Mouse (Mus musculus): ENCODE measurements around the gene Bcar1. TPM values are rescaled to one million over a fixed set of nuclear protein-coding genes. Genes with fewer than 3 reads are reported as not detected.

The Bcar1 gene
- polyA plus RNA-seq (2016; fragmentation: Nextera tagmentation; extraction: Ambion mirVana), result 39.5 and 39.7 TPM in 2 replicates

DNA sequence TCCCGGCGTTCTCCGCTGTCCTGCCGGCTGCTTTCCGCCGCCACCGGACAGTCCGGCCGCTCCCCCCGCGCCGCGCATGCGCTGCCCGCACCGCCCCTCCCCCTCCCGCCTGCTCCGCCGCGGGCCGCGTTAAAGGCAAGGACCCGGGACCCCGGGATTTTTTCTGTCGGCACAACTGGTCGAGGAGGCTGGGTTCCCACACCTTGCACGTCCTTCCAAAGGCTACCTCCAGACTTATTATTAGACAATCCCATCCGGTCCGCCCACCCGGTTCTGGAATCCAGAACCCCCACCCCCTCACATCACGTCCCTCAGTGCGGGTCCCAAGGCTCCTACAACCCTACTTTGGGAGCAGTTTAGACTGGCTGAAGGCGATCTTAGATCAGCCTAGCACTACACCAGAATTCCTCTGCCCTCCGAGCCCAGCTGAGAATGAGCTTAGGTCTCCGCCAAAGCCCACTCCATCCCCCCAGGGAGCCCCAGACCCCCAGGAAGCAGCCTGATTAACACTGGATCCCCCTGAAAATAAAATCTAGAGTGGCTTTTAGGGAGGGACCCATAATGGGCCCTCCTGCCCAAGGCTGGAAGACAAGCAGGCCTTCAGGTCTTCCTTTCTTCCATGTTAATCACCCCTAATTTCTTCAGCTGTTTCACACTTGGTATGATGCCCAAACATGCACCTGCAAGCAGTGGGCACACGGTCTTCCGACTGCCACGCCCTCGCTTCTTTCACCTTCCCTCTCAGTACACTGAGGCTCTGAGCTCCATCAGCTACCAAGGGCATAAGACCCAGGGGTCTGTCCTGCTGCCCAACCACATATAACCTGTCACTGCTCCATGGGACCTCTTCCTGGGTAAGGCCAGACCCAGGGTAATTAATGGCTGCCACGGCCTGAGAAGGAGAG is at the start of gene Bcar1:
TSS of gene Bcar1 (minus strand) at position 18 of the 905 bp plus-strand sequence.
- 9% methylated on average over 38 of the region's 40 CpGs for WGBS
- peak within 1 kb of the TSS; percentile 82 for H3K27ac ChIP-seq
- peak within 1 kb of the TSS; percentile 96 for H3K4me3 ChIP-seq (replicated peaks)
- 0 out of 2 replicates have a peak, but pooled peaks cover 3% of the 10 kb centered on the region for H3K36me3 ChIP-seq
- H3K4me1 ChIP-seq (replicated peaks), result peaks cover 61% of the 10 kb centered on the region
- H3K4me2 ChIP-seq, result peak within 1 kb of the TSS; percentile 77
- H3K9ac ChIP-seq (replicated peaks), result peak within 1 kb of the TSS; percentile 93
- H3K9me3 ChIP-seq, result no peaks in the 10 kb centered on the region
- no peaks in the 10 kb centered on the region for H3K27me3 ChIP-seq
- peak; percentile 44 for ATAC-seq (ENCODE audit: insufficient number of reproducible peaks, insufficient read depth, low FRiP score, low TSS enrichment, low read depth)

DNA sequence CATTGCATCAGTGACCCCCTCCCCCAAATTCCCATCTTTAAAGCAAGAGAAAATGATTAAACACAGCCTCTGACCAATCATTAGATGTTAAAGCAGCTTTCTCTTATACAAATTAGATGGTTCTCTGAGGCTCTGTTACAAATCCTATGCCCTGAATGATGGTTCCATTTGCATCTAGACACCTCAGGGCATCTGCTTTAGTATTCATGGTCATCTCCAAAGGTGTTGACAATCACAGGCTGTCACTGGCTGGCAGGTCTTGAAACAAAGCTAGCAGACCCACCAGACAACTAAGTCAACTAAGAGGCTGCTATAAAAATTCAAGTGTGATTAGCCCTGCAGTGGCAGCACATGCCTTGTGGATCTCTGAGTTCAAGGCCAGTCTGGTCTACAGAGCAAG is 46.0 kb upstream of the Bcar1 start:
- no peak for ATAC-seq (ENCODE audit: insufficient number of reproducible peaks, insufficient read depth, low FRiP score, low TSS enrichment, low read depth)
- Histone ChIP-seq H3K36me3 (peaks cover 7% of the 10 kb centered on the region), H3K4me2 (no peak overlapping the region), H3K27me3 (no peaks in the 10 kb centered on the region), H3K9ac (replicated peaks) (no peak overlapping the region), H3K27ac (no peak overlapping the region), H3K9me3 (no peaks in the 10 kb centered on the region), H3K4me3 (replicated peaks) (no peak overlapping the region), H3K4me1 (replicated peaks) (peaks cover 38% of the 10 kb centered on the region)

DNA sequence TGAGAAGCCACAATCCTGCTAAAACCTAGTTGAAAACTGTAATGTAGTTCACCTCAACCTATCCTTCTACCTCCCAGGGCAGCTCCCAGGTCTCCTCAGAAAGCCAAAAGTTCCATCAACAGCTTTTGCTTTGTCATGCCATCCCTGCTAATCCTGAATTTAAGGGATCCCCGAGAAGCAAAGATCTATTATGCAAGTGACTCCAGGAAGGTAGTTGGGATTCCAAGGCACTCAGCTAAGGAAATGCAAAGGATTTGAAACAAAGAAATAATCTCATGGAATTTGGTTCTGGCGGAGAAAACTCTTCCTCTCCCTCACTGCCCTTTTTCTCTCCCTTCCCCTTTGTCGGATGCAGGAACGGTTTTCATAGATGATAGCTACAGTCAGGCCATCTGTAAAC is 45.6 kb upstream of the Bcar1 start:
- 48% methylated on average over 4 of the region's 4 CpGs for WGBS

DNA sequence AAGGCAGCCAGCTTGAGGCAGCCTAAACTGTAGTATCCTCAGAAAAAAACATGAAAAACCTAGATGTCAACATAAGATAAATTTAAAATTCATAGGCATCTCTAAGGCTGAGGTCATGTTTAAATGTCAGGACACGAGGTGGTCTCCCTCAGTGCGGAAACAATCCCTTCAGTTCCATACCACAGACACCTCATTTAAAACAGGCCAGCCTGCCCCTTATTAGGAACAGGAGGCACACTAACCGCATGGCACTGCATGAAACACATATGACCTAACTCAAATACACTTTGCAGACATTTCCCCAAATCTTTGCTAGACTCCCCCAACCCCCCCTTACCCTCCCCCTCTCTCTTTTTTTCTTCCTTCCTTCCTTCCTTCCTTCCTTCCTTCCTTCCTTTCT is 44.9 kb upstream of the Bcar1 start:
- no peak overlapping the region for H3K4me3 ChIP-seq (replicated peaks)
- WGBS, result 29% methylated on average over 3 of the region's 3 CpGs
- peaks cover 6% of the 10 kb centered on the region for H3K36me3 ChIP-seq
- H3K9me3 ChIP-seq, result no peaks in the 10 kb centered on the region
- H3K9ac ChIP-seq (replicated peaks), result no peak overlapping the region
- peaks cover 38% of the 10 kb centered on the region for H3K4me1 ChIP-seq (replicated peaks)
- no peak overlapping the region for H3K4me2 ChIP-seq
- H3K27me3 ChIP-seq, result no peaks in the 10 kb centered on the region
- H3K27ac ChIP-seq, result peak overlapping the region; percentile 57; the same call in 1 of the 2 replicates
- ATAC-seq (ENCODE audit: insufficient number of reproducible peaks, insufficient read depth, low FRiP score, low TSS enrichment, low read depth), result no peak

More for the DNA sequence above, 45.6 kb upstream of the Bcar1 start:
- no peak for ATAC-seq (ENCODE audit: insufficient number of reproducible peaks, insufficient read depth, low FRiP score, low TSS enrichment, low read depth)
- no peak overlapping the region for H3K4me2 ChIP-seq
- no peak overlapping the region for H3K9ac ChIP-seq (replicated peaks)
- no peaks in the 10 kb centered on the region for H3K9me3 ChIP-seq
- H3K36me3 ChIP-seq, result peaks cover 6% of the 10 kb centered on the region
- H3K27ac ChIP-seq, result no peak overlapping the region; the same call in 1 of the 2 replicates
- no peaks in the 10 kb centered on the region for H3K27me3 ChIP-seq
- H3K4me1 ChIP-seq (replicated peaks), result peaks cover 38% of the 10 kb centered on the region
- no peak overlapping the region for H3K4me3 ChIP-seq (replicated peaks)

DNA sequence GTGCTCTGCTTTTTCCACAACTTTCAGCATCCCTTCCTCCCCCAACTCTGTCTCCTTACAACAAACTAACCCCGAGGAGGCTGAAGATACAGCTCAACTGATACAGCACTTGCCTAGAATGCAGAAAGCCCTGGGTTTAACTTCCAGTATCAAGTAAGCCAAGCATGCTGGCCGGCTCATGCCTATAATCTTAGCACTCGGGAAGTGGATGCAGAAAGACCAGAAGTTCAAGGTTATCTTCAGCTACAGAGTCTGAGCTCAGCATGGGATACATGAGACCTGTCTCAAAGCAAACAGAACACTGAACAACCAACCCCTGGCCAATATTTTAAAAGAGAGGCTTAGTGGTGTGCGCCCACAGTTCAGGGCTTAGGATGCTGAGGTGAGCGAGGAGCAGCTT is 44.5 kb upstream of the Bcar1 start:
- Histone ChIP-seq H3K4me3 (replicated peaks) (no peak overlapping the region), H3K9ac (replicated peaks) (no peak overlapping the region), H3K4me2 (no peak overlapping the region), H3K27me3 (no peaks in the 10 kb centered on the region), H3K36me3 (peaks cover 6% of the 10 kb centered on the region), H3K27ac (peak overlapping the region; percentile 57), H3K4me1 (replicated peaks) (peaks cover 38% of the 10 kb centered on the region), H3K9me3 (no peaks in the 10 kb centered on the region)
- 68% methylated on average over 5 of the region's 5 CpGs for WGBS
- ATAC-seq (ENCODE audit: insufficient number of reproducible peaks, insufficient read depth, low FRiP score, low TSS enrichment, low read depth), result no peak

DNA sequence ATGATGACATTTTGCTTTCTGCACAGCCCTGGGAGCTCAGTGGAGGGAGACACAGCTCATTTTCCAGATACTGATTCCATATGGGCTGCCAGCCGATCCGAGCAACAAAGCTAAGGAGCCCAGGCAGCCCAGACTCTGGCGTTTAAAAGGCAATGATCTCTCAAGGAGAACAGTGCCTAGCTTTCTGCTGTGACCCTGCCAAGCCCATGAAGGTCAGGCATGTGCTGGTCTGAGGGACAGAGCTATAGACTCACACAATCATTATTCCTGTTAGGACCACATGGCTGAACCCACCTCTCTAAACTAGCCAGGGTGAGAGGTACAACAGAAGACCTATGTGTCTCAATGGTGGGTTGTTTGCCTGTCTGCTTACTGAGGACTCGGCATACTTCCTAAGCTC is 44.1 kb upstream of the Bcar1 start:
- Histone ChIP-seq H3K27me3 (no peaks in the 10 kb centered on the region), H3K9ac (replicated peaks) (no peak overlapping the region), H3K9me3 (no peaks in the 10 kb centered on the region), H3K4me2 (peak overlapping the region; percentile 13; the same call in 1 of the 2 replicates), H3K4me1 (replicated peaks) (peaks cover 38% of the 10 kb centered on the region), H3K36me3 (peaks cover 9% of the 10 kb centered on the region; the same call in 1 of the 2 replicates), H3K27ac (peak overlapping the region; percentile 57), H3K4me3 (replicated peaks) (no peak overlapping the region)
- WGBS, result 27% methylated on average over 4 of the region's 4 CpGs
- ATAC-seq (ENCODE audit: insufficient number of reproducible peaks, insufficient read depth, low FRiP score, low TSS enrichment, low read depth), result no peak

DNA sequence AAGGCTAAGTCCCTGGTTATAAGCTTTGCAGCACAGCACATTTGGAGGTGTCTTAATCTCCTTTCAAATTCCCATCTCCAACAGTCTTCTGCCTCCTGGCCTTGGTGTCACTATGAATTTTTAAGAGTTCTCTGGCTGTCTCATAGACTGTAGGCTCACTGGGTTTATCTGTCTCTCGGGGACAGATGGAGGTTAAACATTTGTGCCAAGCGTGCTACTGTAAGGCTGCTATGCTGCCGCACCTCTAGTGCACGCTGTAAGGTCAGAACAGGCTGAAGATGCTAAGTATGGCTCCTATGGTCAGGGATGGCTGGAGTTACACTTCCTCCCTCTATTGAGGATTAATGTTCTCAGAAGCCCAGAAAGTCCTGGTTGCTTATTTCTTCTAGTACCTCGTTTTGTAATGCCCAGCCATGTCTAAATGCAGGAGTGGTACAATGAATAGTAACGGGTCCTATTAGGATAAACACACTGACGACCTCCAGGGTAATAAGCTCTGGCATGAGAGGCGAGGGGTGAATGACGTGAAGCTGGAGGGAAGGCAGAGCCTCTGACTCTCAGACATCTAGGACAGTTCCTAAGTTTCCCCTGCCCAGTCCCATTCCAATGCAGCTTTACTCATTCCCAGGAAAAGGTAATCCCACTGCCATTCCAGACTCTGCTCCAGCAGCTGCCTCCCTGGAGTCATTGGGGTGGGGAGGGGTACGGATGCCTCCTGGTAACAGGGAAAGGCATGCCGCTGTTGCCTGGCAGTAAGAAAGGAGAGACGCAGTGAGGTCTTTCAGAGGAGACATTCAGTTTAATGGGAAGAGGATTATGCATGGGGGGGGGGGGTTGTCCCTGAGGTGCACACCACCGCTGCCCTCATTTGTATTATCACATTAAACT is 43.3 kb upstream of the Bcar1 start:
- no peak overlapping the region for H3K9ac ChIP-seq (replicated peaks)
- H3K27me3 ChIP-seq, result no peaks in the 10 kb centered on the region
- no peak overlapping the region for H3K4me3 ChIP-seq (replicated peaks)
- WGBS, result 48% methylated on average over 13 of the region's 13 CpGs
- no peaks in the 10 kb centered on the region for H3K9me3 ChIP-seq
- H3K4me1 ChIP-seq (replicated peaks), result peaks cover 38% of the 10 kb centered on the region
- peak overlapping the region; percentile 57; the same call in 1 of the 2 replicates for H3K27ac ChIP-seq
- ATAC-seq (ENCODE audit: insufficient number of reproducible peaks, insufficient read depth, low FRiP score, low TSS enrichment, low read depth), result 0 out of 2 replicates have a peak, but pooled peaks have one; percentile 38
- peaks cover 9% of the 10 kb centered on the region; the same call in 1 of the 2 replicates for H3K36me3 ChIP-seq
- H3K4me2 ChIP-seq, result peak overlapping the region; percentile 13; the same call in 1 of the 2 replicates

DNA sequence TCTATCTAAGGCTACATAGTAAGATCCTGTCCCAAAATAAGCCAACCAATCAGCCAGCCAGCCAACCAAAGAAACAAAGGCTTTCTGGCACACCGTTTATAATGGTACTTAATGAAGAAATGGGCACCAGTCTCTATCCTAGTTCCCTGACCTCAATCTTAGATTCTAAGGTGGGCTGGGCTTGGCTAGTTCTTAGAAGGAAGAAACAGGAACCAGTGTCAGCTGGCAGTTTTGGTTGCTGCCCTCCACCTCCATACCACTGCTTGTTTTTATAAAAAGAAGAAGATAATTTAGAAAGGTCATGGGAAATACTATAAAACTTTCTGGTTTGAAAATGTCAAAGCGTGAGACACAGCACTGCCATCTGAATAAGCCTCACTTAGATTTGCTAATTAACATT is 42.5 kb upstream of the Bcar1 start:
- ATAC-seq (ENCODE audit: insufficient number of reproducible peaks, insufficient read depth, low FRiP score, low TSS enrichment, low read depth), result no peak
- Histone ChIP-seq H3K4me3 (replicated peaks) (no peak overlapping the region), H3K4me1 (replicated peaks) (peaks cover 38% of the 10 kb centered on the region), H3K27me3 (no peaks in the 10 kb centered on the region), H3K36me3 (peaks cover 7% of the 10 kb centered on the region; the same call in 1 of the 2 replicates), H3K9me3 (no peaks in the 10 kb centered on the region), H3K4me2 (no peak overlapping the region), H3K27ac (no peak overlapping the region), H3K9ac (replicated peaks) (no peak overlapping the region)
- 90% methylated on average over 2 of the region's 2 CpGs for WGBS

DNA sequence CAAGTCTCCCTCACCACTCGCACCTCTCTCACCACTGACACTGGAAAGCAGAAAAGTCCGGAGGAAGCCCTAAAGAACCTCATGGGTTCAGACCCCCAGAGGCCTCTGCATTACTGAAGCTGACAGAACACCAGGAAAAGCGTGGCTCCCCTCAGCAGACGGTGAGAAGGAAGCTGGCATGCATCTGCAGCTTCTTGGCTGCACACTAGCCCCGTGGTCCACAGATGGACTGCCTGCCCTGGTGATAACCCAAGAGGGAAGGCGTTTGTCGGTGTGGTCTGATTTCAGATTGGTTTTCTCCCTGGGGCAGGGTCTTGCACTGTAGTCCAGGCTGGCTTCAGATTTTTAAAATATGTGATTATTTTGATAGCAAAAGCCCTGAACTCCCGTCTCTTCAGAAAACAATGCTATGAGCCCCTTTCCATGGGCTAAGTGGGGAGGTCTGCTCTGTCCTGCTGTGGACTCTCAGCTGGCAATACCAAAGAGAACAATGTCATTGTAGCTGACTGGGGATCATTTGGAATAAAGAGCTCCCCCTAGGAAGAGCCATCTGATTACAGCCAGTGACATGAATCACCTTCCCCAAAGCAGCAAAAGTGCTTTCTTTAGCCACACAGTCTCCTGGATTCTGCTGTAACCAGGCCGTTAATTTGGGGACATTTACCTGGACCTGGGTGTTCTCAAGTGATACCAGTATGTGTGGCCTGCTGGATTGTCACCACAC is 39.2 kb upstream of the Bcar1 start:
- Histone ChIP-seq H3K4me1 (replicated peaks) (peaks cover 15% of the 10 kb centered on the region), H3K4me2 (no peak overlapping the region), H3K9ac (replicated peaks) (no peak overlapping the region), H3K4me3 (replicated peaks) (no peak overlapping the region), H3K27me3 (no peaks in the 10 kb centered on the region), H3K9me3 (no peaks in the 10 kb centered on the region), H3K36me3 (peaks cover 30% of the 10 kb centered on the region), H3K27ac (no peak overlapping the region)
- 86% methylated on average over 9 of the region's 9 CpGs for WGBS
- no peak for ATAC-seq (ENCODE audit: insufficient number of reproducible peaks, insufficient read depth, low FRiP score, low TSS enrichment, low read depth)

DNA sequence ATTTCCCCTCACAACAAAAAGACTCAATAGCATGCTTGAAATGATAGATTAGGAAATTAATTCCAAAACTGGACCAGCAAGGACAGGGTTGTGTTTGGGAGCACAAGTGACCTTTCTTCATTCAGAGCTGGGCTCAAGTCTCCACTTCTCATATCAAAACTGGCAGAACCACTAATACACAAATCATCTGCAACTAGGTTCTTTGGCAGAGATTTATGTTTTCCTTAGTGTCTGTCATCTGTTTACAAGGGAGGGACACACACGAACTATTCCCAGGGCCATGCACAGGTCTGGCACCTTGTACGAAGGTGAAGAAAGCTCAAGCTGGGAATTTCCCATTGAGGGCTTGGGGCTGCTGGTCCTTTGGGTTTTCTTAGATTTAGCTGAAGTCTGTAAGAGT is 38.6 kb upstream of the Bcar1 start:
- no peak overlapping the region for H3K27ac ChIP-seq
- no peaks in the 10 kb centered on the region for H3K9me3 ChIP-seq
- H3K27me3 ChIP-seq, result no peaks in the 10 kb centered on the region
- H3K4me1 ChIP-seq (replicated peaks), result peaks cover 8% of the 10 kb centered on the region
- no peak for ATAC-seq (ENCODE audit: insufficient number of reproducible peaks, insufficient read depth, low FRiP score, low TSS enrichment, low read depth)
- peaks cover 34% of the 10 kb centered on the region for H3K36me3 ChIP-seq
- 80% methylated on average over 2 of the region's 2 CpGs for WGBS
- no peak overlapping the region for H3K4me2 ChIP-seq
- no peak overlapping the region for H3K4me3 ChIP-seq (replicated peaks)
- H3K9ac ChIP-seq (replicated peaks), result no peak overlapping the region
